Mouse (Mus musculus): ENCODE results near the gene Itgav.
"Not testable (repeated sequence)": the region's sequence is repeated elsewhere in the genome, so short reads cannot be mapped to it uniquely, and the experiment has no call there.

Gene Itgav

DNA sequence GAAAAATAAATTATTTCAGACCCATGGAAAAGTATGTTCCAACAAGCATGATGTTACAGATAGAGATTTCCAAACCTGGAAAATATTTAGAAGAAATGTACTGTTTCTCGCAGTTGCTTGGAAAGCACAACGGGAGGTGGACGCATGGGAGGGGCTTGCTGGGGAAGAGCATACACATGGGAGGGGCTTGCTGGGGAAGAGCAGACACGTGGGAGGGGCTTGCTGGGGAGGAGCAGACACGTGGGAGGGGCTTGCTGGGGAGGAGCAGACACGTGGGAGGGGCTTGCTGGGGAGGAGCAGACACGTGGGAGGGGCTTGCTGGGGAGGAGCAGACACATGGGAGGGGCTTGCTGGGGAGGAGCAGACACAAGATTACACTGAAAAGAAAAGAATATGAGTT lies 10.9 kb upstream of the Itgav start:
- DNase-seq (ENCODE audit: low spot score): not testable (repeated sequence)

DNA sequence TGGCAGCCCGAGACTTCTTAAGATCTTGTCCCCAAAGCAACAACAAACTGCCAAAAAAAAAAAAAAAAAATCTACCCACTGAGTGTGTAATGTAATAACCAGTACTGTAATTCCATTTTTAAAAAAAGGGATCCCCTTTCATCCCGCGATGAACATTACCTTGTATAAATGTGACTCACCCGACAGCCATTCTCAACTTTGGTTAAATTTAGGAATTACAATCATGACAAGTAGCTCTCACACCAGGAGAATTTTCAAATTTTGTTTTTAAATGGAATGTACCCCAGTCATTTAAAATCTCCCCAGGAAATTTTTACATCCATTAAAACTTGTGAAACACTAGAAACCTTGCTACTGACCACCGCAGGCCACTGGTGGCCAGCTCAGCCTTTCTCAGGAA lies 10.3 kb upstream of the Itgav start:
- no peak for DNase-seq (ENCODE audit: low spot score)

DNA sequence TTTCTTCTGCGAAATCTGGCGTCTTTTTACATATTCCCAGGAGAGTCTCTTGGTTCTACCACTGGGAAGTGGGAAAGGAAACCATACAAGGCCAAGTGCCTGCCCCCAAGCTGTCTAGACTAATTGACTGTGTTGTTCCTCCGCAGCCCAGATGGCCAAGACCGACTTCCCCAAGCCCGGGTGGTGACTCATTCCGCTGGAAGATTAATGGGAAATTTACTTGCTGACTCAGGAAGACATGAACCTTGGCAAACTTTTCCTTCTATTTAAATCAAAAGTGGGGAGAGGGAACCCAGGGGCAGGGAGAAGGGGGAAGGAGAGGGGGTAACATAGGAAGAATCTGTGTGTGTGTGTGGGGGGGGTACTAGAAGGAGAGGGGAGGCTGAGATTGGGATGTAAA lies 9.4 kb upstream of the Itgav start:
- DNase-seq (ENCODE audit: low spot score): peak; percentile 82

DNA sequence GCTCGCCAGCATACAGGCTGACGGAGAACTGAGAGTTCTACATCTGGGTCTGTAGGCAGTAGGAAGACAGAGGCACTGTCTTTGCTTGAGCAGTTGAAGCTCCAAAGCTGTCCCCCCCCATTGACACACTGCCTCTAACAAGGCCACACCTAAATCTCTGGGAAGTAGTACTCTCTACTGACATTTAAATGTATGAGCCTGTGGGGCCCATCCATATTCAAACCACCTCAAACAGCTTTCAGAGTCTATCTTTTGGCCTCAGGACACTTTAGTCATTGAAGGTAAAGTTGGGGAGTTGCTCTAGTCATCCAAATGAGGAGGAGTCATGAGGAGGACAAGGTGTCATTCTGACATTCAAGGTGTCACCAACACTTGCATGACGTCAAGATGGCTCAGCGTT lies 5.9 kb upstream of the Itgav start:
- DNase-seq (ENCODE audit: low spot score): no peak

DNA sequence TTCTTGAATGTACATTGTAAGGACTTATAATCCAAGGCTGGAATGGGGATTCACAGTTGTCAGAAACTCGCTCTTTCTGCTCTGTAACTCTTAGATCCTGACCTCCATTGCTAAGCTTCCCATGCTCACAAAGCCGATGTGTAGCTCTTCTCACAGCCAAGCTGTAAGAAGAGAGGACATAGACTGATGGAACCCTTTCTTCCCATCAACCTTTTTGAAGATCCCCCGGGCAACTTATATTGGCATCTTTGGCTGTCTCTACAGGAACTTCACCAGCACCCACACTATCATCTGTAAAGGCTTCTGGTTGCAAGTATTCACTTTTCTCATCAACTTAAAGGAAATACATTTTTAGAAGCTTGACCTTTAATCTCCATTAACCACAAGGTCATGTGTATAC lies 2.6 kb upstream of the Itgav start:
- no peak for DNase-seq (ENCODE audit: low spot score)

DNA sequence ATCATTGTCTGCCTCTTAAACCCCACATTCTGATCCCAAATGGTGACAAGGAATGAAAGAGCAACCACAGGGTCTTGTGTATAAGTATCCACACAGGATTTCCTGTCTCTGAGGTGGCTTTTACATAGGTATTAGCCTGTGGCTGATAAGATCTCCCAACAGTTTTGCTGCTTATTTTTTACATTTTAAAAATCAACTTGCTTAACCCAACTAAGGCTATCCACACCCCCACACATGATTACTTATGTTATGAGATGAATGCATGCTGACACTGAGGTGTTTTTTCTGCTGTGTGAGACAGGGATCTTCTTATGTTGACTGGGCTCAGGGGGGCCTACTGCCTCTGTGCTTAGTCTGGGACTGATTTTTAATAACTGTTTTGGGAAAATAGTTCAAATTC lies 1.3 kb upstream of the Itgav start:
- no peak for DNase-seq (ENCODE audit: low spot score)

DNA sequence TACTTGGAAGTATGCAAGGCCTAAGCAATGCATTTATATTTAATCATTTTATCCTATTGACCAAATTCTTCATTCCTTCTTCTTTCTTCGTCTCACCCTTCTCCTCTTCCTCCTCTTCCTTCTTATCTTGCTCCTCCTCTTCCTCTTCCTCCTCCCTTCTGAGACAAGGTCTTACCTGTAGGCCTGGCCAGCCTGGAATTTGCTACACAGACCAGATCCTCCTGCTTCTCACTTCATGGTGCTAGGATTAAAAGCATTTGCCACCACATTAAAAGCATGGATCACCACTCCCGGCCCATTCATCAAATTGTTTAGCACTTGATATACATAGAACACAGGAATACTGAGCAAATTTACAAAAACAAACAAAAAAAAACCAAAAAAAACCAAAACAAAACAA lies 851 bp upstream of the Itgav start:
- DNase-seq (ENCODE audit: low spot score): no peak

DNA sequence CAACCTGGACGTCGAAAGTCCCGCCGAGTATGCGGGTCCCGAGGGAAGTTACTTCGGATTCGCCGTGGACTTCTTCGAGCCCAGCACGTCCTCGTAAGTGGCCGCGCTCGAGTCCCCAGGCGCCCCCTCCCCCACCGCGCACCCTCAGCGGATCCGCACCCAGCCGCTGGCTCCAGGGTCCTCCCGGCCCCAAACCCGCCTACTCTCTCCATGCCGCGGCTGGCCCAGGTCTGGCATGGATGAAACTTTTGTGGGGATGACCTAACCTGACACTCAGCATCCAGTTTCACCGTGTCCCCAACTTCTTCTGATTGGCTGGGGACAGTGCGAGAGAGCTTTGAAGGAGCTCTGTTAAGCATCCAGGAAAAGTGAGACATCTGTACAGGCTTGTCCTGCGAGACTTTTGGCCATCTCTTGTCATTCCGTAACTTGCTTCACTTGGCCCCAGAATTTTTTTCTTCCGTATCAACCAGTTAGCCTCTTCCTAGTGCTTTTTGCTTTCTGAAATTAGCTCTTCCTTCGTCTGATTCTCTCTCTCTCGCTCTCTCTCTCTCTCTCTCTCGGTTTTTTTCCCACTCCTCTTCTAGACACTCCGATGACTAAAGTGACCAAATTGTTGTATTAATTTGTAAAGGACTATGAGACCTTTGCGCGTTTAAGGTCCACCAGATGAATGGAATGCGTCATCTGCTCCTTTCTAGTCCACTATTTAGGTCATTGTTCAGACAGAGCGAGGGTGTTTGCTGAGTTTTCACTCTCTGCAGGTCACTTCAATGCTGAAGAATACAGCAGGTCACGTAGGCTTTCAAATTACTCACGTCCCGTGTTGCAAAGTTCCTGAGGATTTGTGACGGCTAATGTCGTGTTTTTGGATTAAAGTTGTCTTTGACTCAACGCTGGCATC lies 882 bp downstream of the Itgav start:
- DNase-seq (ENCODE audit: low spot score): peak; percentile 72

DNA sequence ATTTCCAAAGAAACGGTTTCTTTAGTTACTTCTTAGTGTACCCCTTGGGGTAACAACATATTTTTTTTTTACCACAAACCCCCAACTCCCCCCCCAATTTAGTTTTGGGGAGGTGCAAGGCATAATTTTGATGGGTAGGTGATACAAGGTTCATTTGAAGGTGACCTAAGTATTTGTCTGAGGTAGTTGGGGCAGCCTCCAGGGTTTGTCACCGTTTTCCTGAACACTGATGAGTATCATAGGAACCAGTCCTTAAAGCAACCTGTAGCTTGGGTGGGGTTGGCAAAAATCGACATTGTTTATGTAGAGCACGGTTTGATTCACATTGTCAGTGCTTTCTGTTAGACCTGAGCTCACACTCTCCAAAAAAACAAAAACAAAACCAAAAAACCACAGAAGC lies 1.6 kb downstream of the Itgav start:
- peak; percentile 3 for DNase-seq (ENCODE audit: low spot score)

DNA sequence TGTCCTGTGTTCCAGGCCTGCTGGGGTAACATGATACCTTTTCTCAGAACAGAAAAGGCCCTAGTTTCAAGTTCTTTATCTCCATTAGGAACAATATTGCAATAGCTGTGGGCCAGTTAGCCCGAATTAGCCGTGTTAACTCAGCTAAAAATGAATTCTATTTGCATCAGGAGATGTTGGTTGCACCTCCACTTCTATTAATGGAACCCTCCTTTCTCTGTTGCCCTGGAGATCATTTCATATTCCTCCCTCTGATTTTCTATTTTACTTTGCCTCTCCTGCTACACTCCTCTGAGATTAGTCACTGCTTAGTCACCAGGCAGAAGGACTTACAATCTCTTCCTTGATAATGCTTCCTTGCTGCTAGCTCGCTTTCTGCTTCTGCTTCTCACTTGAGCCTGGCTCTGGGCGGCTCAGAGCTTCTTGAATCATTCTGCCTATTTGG lies 4.1 kb downstream of the Itgav start:
- DNase-seq (ENCODE audit: low spot score): peak; percentile 3

DNA sequence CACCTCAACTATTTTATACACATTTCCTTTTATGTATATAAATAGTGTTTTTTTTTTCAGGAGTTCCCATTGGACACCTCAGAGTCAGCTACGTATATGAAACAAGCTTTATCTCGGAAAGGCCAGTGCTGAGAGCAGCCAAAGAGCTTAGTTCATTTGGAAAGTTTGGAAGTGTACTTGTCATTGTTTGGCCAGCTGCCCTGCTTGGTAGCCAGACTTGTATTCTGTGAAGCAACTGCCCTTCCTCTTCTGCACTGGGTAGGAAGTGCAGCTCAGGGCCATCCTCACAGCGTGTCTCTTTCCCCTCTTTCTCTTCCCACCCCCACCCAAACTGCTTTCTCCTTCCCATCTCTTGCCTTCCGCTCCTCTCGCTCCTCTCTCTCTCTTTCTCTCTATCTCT lies 5.1 kb downstream of the Itgav start:
- peak; percentile 3 for DNase-seq (ENCODE audit: low spot score)

DNA sequence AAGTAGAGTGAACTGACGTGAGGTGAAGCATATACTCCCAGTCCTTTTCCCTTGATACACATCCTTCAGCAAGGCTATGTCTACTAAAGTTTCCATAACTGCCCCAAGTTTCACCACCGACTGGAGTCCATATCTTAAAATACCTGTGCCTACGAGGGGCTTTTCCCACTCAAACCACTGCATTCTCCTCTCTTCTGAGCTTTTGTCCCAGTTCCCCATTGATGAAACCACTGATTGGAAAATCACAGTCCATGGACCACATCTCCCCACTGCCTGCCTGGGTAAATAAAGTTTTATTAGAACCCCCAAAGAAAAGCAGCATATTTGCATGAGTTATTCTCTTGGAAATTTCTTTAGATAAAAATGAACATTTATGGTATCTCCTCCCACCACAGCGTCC lies 8.7 kb downstream of the Itgav start:
- no peak for DNase-seq (ENCODE audit: low spot score)

DNA sequence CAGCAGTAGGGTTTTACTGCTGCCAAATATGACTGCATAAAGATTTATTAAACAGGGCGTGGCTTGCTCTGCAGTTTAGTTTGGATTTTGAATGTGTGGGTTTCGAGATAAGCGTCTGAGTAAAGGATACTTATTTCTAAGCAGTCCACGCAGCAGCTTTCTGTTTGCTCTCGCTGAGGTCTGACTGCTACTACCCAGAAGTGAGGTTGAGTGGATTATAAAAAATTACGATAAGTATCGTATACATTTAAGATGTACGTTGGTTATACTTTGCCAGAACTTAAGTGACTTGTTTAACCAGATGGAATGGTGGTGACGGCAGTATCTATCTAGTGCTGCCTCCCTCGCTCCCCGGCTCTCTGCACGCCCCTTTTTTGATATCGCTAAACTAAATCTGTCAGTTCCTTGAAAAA lies 9.8 kb downstream of the Itgav start:
- DNase-seq (ENCODE audit: low spot score): no peak

DNA sequence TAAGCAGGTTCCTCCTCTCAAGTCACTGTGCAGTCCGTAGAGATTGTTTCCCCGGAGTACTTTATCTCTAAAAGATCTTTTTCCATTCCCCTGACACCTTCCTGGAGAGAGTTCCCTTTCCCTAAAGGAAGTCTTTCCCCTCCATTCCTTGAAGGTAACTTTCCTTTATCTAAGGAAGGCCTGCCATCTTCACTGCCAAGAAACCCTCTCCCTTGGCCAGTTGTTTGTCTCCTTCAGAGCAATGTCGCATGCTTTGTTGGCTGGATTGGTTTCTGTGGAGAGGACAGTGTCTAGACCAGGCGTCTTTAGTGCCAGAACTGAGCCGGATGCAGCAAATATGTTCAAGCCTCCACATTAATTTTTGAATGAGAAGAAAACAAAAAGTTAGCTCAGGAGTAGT lies 11.1 kb downstream of the Itgav start:
- DNase-seq (ENCODE audit: low spot score): no peak

DNA sequence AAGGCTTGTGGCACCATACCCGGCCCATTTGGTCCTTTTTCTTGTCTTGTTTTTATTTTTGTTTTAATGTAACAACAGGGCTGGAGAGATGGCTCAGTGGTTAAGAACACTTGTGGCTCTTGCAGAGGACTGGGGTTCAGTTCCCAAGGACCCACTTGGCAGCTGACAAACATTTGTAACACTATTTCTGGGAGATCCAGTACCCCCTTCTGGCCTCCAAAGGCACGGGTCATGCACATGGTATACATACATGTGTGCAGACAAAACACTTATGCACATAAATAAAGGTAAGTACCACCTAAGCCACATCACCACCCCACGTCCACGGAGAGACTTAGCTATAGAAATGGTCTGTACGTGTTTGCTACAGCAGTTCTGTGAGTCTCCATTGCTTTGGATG lies 12.6 kb downstream of the Itgav start:
- DNase-seq (ENCODE audit: low spot score): no peak

DNA sequence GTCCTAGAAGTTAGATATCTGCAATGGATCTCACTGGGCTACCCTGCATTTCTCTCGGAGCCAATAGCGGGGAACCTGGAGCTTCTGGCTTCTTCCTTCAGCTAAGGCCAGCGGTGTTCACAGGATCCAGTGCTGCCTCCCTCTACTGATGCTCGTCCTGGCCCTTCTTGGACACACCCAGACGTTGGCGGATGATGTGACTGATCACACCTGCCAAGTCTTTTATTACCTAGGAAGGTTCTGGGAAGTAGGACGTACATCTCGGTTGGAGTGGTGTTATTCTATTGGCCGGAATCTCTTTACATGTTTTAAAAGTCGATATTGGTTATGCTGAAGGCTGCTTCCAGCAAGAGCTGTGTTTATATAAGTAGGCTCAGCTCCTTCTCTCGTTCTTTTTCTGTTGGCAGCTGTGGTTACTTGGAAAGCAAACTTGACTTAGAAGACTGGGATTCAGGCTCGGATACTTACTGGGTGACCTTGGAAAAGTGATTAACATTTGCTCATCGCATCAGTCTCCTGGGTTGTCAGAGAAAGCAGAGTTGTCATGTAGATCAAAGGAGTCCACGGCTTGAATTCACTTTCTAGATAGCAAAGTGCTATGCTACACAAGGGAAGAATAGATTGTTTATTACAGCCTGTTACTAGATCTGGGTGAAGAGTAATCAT lies 14.5 kb downstream of the Itgav start:
- no peak for DNase-seq (ENCODE audit: low spot score)

DNA sequence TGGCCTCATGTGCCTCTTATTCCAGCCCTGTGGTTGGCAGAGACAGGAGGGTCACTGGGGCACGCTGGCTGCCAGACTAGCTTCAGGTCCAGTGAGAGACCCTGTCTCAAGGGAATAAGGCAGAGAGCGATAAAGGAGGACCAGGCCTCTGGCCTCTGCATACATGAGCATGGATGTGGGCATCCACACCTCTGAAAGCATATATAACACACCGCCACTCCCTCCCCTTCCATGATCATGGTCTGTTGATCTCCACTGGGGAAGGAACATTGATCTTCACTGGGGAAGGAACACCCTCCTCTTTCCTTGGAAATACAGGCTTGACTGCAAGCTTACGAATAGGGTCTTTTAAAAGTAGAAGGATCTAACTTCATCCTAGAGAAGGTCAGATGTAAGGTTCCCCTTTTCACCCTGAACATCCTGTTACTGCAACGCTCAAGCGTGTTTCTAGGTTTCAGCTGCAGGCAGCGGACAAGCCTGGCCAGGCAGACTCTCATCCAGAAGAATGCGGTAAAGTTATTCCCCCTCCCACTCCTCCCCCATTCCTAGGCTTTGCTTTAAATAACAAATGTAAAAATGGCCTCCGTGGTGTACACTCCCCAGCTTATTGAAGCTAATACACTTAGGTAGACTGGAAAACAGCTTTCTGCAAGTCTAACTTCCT lies 15.4 kb downstream of the Itgav start:
- peak; percentile 47 for DNase-seq (ENCODE audit: low spot score)

DNA sequence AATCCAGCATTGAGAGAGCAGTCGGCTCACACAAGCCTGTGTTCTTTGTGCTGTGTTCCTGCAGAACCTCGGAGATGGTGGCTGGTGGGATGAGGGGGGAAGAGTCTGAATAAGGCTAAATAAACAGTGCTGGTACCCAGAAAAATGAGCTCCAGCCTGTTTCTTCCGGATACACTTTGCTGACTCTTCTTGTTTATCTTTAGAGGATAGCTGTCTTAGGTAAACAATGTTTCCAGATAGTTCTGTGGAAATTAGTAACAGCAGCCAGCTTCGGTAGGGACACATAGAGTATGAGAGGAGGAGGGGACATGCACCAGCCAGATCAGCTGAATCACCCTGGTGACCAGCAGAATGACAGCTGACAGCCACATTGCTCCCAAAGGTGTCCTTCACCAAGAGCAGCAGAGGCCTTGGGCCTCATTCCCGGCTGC lies 16.4 kb downstream of the Itgav start:
- DNase-seq (ENCODE audit: low spot score): peak; percentile 36

DNA sequence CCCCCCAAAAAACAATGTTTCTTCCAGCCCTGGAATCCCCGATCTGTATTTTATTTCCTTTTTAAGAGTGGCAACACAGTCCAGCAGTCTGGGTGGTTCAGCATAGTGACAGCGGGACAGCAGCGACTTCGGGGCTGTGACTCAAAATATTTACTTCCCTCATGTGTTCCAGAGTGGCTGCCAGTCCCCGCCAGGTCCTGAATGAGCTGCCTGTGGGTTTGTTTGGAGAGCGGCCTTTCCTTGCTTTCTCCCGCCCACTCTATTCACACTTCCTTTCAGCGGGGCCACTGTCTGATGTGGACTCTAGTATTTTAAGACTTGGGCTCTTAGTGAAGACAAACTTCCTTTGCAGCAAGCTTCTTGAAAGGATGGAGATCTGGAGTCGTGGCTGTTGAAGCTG lies 18.0 kb downstream of the Itgav start:
- DNase-seq (ENCODE audit: low spot score): peak; percentile 52

DNA sequence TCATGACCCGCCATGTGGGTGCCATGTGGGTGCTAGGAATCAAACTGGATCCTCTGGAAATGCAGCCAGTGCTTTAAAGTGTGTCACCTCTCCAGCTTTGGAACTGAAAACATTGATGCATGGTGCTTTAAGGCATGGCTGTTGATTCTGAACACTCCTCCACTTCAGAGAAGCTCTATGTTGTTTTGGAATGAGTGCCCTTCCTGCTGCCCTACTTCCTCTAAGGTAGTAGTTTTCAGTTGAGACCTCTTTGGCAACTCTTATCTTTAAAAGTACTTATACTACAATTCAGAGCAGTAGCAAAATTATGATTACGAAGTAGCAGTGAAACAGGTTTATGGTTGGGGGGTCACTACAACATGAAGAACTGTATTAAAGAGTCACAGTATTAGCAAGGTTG lies 18.6 kb downstream of the Itgav start:
- no peak for DNase-seq (ENCODE audit: low spot score)

DNA sequence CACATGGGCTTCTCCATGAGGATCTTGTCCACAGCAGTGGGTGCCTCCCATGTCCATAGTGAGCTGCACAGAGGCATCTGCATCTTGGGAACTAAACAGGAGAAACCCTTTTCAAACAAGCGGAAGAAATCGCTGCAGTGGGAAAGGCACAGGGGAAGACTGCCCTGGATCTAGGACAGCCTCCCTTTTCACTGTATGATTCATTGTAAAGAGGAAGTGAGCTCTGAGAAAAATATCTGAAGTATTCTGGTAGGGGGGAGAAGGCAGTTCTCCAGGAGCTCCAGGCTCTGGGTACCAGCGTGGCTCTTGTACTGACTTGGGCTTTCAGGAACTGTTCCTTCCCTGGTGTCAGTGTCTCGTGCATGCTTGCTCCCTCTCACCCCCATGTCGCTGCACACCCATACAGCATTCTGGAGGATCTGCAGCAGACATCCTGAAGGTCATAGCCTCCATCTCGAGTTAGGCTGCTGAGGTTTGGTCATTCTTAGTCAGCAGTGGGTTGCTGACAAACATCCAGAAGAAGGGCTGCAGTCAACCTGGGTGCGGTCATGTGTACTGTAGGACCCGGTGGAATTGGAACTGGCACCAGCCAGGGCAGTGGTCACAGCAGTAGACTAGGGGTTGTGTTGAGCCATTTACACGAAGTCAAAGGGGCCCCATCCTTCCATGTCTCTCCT lies 20.2 kb downstream of the Itgav start:
- no peak for DNase-seq (ENCODE audit: low spot score)

DNA sequence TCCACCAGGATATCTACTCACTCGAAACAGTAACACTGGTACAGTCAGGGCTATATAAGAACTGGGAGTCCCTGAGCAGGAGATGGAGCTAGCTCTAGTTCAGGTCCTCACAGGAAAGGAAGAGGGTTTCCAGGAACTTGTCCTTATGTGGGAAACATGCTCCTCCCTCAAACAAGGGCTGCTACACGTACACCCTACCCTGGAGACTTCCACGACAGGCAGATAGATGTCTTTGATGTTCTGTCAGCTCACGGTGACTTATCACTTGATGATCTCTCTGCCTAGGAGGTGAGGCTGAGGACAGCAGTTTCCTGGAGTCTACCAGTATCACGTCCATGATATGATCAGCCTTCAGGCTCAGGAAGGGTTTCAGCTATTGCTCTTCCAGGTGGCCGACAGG lies 21.1 kb downstream of the Itgav start:
- DNase-seq (ENCODE audit: low spot score): no peak

Measured in embryo, embryonic 10 days (tissue).